Mouse (Mus musculus) E14TG2a.4 (cell line): ENCODE measurements around the gene Rnf213.

Experiments
- CTCF ChIP-seq: conservative IDR thresholded peaks from 2 replicates; pipeline ENCODE4 v1.5.1; 2014; ENCODE audit warnings: low read length
- POU5F1 ChIP-seq: IDR thresholded peaks from 2 replicates; pipeline ENCODE4 v1.6.1; 2014; ENCODE audit warnings: low read length, borderline replicate concordance

- TF ChIP-seq CTCF (no peak), POU5F1 (no peak)
Measured at GRCm38 (mm10) chr11:119497451-119497850, 104.6 kb downstream of the Rnf213 start.
